Mouse (Mus musculus) MEL (cell line): ENCODE data around the gene Calhm5. TPM values are rescaled to one million over a fixed set of nuclear protein-coding genes. Genes with fewer than 3 reads are reported as not detected.

Experiments used
- DNase-seq: peaks from one replicate; pipeline ENCODE4 v3.0.0; 2011; ENCODE audit warnings: low read depth, low spot score
- H3K27ac ChIP-seq: 2 replicates; pipeline ENCODE4 v1.5.1; 2012; ENCODE audit warnings: low read depth, mild to moderate bottlenecking, control low read depth, low read length, moderate library complexity; ENCODE audit not compliant: control insufficient read depth
- H3K27me3 ChIP-seq, 2 experiments: fragments of 150-350 bp in 1 of 2; sonication (generic) in 1 of 2; 2 replicates each; pipeline ENCODE4 v1.6.1; 2012; ENCODE audit warnings: low read length in 2 of 2, mild to moderate bottlenecking in 2 of 2, improper control_type of control experiment in 1 of 2, moderate library complexity in 1 of 2; ENCODE audit not compliant: insufficient read depth in 2 of 2, control insufficient read depth in 1 of 2
- H3K36me3 ChIP-seq, 2 experiments: 2 replicates each; pipeline ENCODE4 v1.6.1; 2012 to 2014; ENCODE audit warnings: low read length in 2 of 2, improper control_type of control experiment in 1 of 2, inconsistent platforms in 1 of 2, mild to moderate bottlenecking in 1 of 2; ENCODE audit not compliant: insufficient read depth in 2 of 2, control insufficient read depth in 1 of 2
- H3K4me1 ChIP-seq, 2 experiments: fragments of 150-350 bp in 1 of 2; sonication (generic) in 1 of 2; 2 replicates each; pipeline ENCODE4 v1.6.1; 2012; ENCODE audit warnings: low read length in 2 of 2, improper control_type of control experiment in 1 of 2, mild to moderate bottlenecking in 1 of 2; ENCODE audit not compliant: insufficient read depth in 2 of 2, control insufficient read depth in 1 of 2
- H3K4me3 ChIP-seq, 2 experiments: fragments of 150-350 bp in 1 of 2; sonication (generic) in 1 of 2; 2 replicates each; pipeline ENCODE4 v1.5.1; 2012; ENCODE audit warnings: low read depth in 2 of 2, low read length in 2 of 2, mild to moderate bottlenecking in 2 of 2, moderate library complexity in 2 of 2, control low read depth in 1 of 2, improper control_type of control experiment in 1 of 2; ENCODE audit not compliant: control insufficient read depth in 1 of 2, insufficient read depth in 1 of 2
- H3K79me2 ChIP-seq: 2 replicates; pipeline ENCODE4 v1.6.1; 2012; ENCODE audit warnings: mild to moderate bottlenecking, low read length, moderate library complexity; ENCODE audit not compliant: control insufficient read depth, poor library complexity, insufficient read depth
- H3K9ac ChIP-seq: 2 replicates; pipeline ENCODE4 v1.6.1; 2012; ENCODE audit warnings: low read depth, mild to moderate bottlenecking, control low read depth, low read length, moderate library complexity; ENCODE audit not compliant: control insufficient read depth, poor library complexity, severe bottlenecking
- H3K9me3 ChIP-seq: fragments of 150-350 bp; sonication (generic); replicated peaks from 2 replicates; pipeline ENCODE4 v1.6.1; 2012; ENCODE audit warnings: mild to moderate bottlenecking, low read length, improper control_type of control experiment, moderate library complexity; ENCODE audit not compliant: insufficient read depth
- BHLHE40 ChIP-seq: IDR thresholded peaks from 2 replicates; pipeline ENCODE4 v1.6.1; 2012; ENCODE audit warnings: low read depth, mild to moderate bottlenecking, inconsistent platforms, low read length, improper control_type of control experiment, borderline replicate concordance
- CHD2 ChIP-seq: IDR thresholded peaks from 2 replicates; pipeline ENCODE4 v1.6.1; 2011; ENCODE audit warnings: low read length, improper control_type of control experiment
- ETS1 ChIP-seq: IDR thresholded peaks from 2 replicates; pipeline ENCODE4 v1.6.1; 2012; ENCODE audit warnings: low read depth, mild to moderate bottlenecking, inconsistent platforms, low read length, improper control_type of control experiment, moderate library complexity
- KAT2A ChIP-seq: conservative IDR thresholded peaks from 2 replicates; pipeline ENCODE4 v1.6.1; 2012; ENCODE audit warnings: low read depth, low read length, improper control_type of control experiment, inconsistent platforms
- MAFK ChIP-seq: IDR thresholded peaks from 2 replicates; pipeline ENCODE4 v1.6.1; 2011; ENCODE audit warnings: low read depth, mild to moderate bottlenecking, low read length, improper control_type of control experiment, borderline replicate concordance
- MAX ChIP-seq: IDR thresholded peaks from 2 replicates; pipeline ENCODE4 v1.6.1; 2011; ENCODE audit warnings: low read length, improper control_type of control experiment
- MAZ ChIP-seq: IDR thresholded peaks from 2 replicates; pipeline ENCODE4 v1.6.1; 2012; ENCODE audit warnings: low read depth, mild to moderate bottlenecking, inconsistent platforms, low read length, improper control_type of control experiment
- MEF2A ChIP-seq: IDR thresholded peaks from 2 replicates; pipeline ENCODE4 v1.6.1; 2014; ENCODE audit warnings: low read depth, mild to moderate bottlenecking, inconsistent platforms, low read length, improper control_type of control experiment; ENCODE audit not compliant: poor library complexity, insufficient replicate concordance, severe bottlenecking; ENCODE audit errors: extremely low read depth
- MYC ChIP-seq: IDR thresholded peaks from 2 replicates; pipeline ENCODE4 v1.6.1; 2011; ENCODE audit warnings: low read depth, mild to moderate bottlenecking, low read length, improper control_type of control experiment, moderate library complexity
- RCOR1 ChIP-seq: IDR thresholded peaks from 2 replicates; pipeline ENCODE4 v1.6.1; 2012; ENCODE audit warnings: low read depth, mild to moderate bottlenecking, inconsistent platforms, low read length, improper control_type of control experiment
- TAL1 ChIP-seq: IDR thresholded peaks from 2 replicates; pipeline ENCODE4 v1.6.1; 2012; ENCODE audit warnings: mild to moderate bottlenecking, inconsistent platforms, low read length, moderate library complexity, mixed read lengths
- TBP ChIP-seq: IDR thresholded peaks from 2 replicates; pipeline ENCODE4 v1.8.0; 2011; ENCODE audit warnings: low read depth, low read length, improper control_type of control experiment
- UBTF ChIP-seq: IDR thresholded peaks from 2 replicates; pipeline ENCODE4 v1.6.1; 2012; ENCODE audit warnings: low read depth, mild to moderate bottlenecking, inconsistent platforms, low read length, improper control_type of control experiment, moderate library complexity, borderline replicate concordance; ENCODE audit not compliant: insufficient read depth
- ZKSCAN1 ChIP-seq: IDR thresholded peaks from 2 replicates; pipeline ENCODE4 v1.6.1; 2012; ENCODE audit warnings: low read depth, mild to moderate bottlenecking, inconsistent platforms, low read length, improper control_type of control experiment, moderate library complexity
- polyA plus RNA-seq, 2 experiments: library from polyadenylated mRNA; stranded (reverse) in 1 of 2; unstranded in 1 of 2; fragments of >175 nt in 1 of 2; fragments of >200 nt in 1 of 2; gene quantifications; 2 replicates each; pipeline versions ENCODE4 v1.2.1 to v1.2.4; 2012; ENCODE audit warnings: low replicate concordance in 2 of 2, low read depth in 1 of 2; ENCODE audit not compliant: insufficient read length in 2 of 2, insufficient read depth in 1 of 2, missing spikeins in 1 of 2
- total RNA-seq: library from RNA; depleted of rRNA; stranded (reverse); fragments of 300-350 nt; gene quantifications from 2 replicates; pipeline ENCODE4 v1.2.3, GENCODE M21; 2012

The Calhm5 gene
- total and polyA plus RNA-seq, 3 experiments, result not detected

DNA sequence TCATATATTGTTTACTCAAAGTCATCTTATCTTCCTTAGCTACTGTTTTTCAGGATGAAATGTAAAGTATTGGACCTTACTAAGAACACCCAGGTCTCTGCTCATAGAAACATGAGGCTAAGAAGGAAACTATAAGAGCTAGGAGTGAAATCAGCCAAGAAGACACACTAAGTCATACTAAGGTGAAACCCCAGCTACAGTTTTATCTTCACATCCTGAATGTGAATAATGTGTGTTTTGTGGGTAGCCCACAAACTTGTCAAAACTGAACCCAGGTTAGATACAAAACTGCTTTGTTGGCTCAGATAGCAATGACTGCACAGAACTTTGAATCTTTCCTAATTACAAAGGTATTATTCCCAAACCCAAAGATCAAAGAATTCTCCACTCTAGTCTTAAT lies 21.5 kb upstream of the Calhm5 start:
- no peak overlapping the region for H3K9ac ChIP-seq
- TF ChIP-seq MAX, result no peak
- no peak for TF ChIP-seq MAFK
- no peak for TF ChIP-seq UBTF
- TF ChIP-seq ZKSCAN1, result no peak
- no peak for TF ChIP-seq TAL1
- no peak for TF ChIP-seq ETS1
- no peak for TF ChIP-seq CHD2
- no peak for TF ChIP-seq MYC
- no peak for TF ChIP-seq MEF2A
- H3K27me3 ChIP-seq, result no peaks in the 10 kb centered on the region
- no peaks in the 10 kb centered on the region for H3K9me3 ChIP-seq
- H3K36me3 ChIP-seq, result no peaks in the 10 kb centered on the region
- no peaks in the 10 kb centered on the region for H3K4me1 ChIP-seq
- no peak overlapping the region for H3K27ac ChIP-seq
- no peak overlapping the region for H3K4me3 ChIP-seq
- no peaks in the 10 kb centered on the region for H3K79me2 ChIP-seq
- DNase-seq, result no peak

DNA sequence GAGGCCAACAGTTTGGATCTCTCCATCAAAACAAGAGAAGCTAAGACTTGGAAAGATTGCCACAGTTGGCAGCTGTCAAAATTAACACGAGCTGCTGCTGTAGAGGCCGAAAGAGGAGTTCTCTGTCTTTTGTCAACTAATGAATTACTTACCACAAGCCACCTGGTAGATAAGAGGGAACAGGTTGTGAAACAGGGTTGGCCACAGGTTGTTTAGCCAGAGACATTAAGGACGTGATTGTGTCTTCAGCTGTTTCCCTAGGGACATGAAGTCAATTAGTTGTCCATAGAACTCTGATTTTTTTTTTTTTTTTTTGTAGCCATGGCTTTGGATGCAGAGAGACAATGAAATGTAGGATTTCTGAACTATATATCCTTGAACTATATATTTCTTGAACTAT lies 20.8 kb upstream of the Calhm5 start:
- Histone ChIP-seq H3K9ac (no peak overlapping the region), H3K27me3 (no peaks in the 10 kb centered on the region), H3K36me3 (no peaks in the 10 kb centered on the region), H3K79me2 (no peaks in the 10 kb centered on the region), H3K4me3 (no peak overlapping the region), H3K4me1 (no peaks in the 10 kb centered on the region), H3K27ac (no peak overlapping the region), H3K9me3 (no peaks in the 10 kb centered on the region)
- TF ChIP-seq KAT2A (no peak), UBTF (no peak), RCOR1 (no peak), MAZ (no peak)
- DNase-seq, result no peak

DNA sequence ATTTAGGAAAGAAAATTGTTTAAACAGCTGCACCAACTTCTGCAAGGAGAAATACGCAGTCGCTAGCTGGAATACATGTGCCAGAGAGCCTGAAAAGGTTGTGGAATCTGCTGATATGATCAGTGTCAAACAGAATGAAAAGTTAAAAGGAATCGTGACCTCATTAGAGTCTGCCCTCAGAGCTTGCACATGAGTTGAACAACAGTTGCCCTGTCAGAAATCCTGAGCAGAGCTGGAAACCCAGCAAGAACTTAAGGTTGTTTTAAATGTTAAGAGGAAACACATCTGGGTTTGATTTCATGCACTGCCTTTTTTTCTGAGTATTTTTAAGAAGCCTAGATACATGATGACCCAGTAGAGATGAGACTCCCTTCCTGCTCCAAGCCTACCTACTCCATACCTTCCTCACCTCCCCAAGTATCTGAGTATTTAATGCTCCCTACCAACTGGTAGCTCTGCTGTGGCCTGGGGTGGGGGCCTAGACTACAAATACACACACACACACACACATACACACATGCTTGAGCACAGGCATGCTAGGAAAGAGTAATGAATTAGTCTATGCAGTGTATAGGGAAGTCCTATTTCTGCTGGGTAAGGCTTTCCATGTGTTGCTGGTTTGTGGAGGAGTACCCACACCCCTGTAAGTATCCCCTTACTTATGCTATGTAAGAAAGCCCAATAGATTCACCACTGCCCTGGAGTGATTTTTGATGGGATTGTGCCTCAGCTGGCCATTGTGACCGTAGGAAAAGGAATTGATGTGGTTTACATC lies 15.8 kb upstream of the Calhm5 start:
- no peak overlapping the region for H3K4me3 ChIP-seq
- H3K27ac ChIP-seq, result no peak overlapping the region
- H3K79me2 ChIP-seq, result no peaks in the 10 kb centered on the region
- H3K4me1 ChIP-seq, result no peaks in the 10 kb centered on the region
- DNase-seq, result no peak
- TF ChIP-seq MAFK (no peak), BHLHE40 (no peak), MAX (no peak), TBP (no peak)
- no peaks in the 10 kb centered on the region for H3K9me3 ChIP-seq
- H3K27me3 ChIP-seq, result no peaks in the 10 kb centered on the region
- H3K36me3 ChIP-seq, result no peaks in the 10 kb centered on the region
- H3K9ac ChIP-seq, result no peak overlapping the region
